Mouse (Mus musculus): ENCODE results near the gene Ggt6.

DNA sequence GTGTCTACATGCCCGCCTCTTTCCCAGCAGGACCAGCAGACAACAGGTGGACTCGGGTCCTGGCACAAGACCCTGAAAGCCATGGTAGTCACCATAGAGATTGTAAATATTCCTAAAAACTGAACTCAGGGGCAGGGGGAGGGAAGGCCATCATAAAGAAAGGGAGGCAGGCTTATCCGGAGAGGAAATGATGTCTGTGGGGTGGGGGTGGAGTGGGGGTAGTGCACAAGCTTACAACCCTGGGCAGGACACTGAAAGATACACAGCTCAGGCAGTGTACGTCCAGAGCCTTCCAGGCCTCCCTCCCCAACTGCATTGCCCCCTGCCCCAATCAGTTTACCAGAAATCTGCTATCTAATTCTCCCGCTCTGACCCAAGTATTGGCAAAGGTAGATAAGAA is 51.8 kb downstream of the Ggt6 start:
- TF ChIP-seq POLR2A (IDR thresholded peaks at IDR 0.05; ENCODE audit: borderline replicate concordance, extremely low read depth, insufficient read depth, insufficient read length, poor library complexity, severe bottlenecking) (no peak), CTCF (IDR thresholded peaks at IDR 0.05; ENCODE audit: borderline replicate concordance, extremely low read depth, insufficient read depth, insufficient read length) (no peak)
